Mouse (Mus musculus) thymus, postnatal 36 days (tissue): ENCODE measurements around the gene Sppl3.
A peak's percentile ranks its signal among the peaks of the same experiment; 100 is the strongest.

Experiments used
- DNase-seq, 2 experiments: peaks; one replicate each; pipeline ENCODE4 v3.0.0; 2022; ENCODE audit warnings: mixed read lengths in 2 of 2

The Sppl3 gene

GRCm38 (mm10) chr5:115010577-115011216 lies at the start of gene Sppl3:
TSS of gene Sppl3 (plus strand) at chr5:115011137.
- DNase-seq = peak; percentile 96 to 97

- no peak for DNase-seq
Observed at GRCm38 (mm10) chr5:114961590-114962360, 49.2 kb upstream of the Sppl3 start.

- DNase-seq = no peak
Observed at GRCm38 (mm10) chr5:114964315-114964966, 46.5 kb upstream of the Sppl3 start.

GRCm38 (mm10) chr5:114964967-114965898 lies 45.7 kb upstream of the Sppl3 start:
- DNase-seq = no peak

GRCm38 (mm10) chr5:114967523-114968268 lies 43.2 kb upstream of the Sppl3 start:
- DNase-seq = no peak

- DNase-seq = no peak
Observed at GRCm38 (mm10) chr5:114968651-114969050, 42.3 kb upstream of the Sppl3 start.

- DNase-seq = no peak
Observed at GRCm38 (mm10) chr5:114969064-114969463, 41.9 kb upstream of the Sppl3 start.

- DNase-seq = no peak
Observed at GRCm38 (mm10) chr5:114969609-114970215, 41.2 kb upstream of the Sppl3 start.

GRCm38 (mm10) chr5:114970824-114971227 lies 40.1 kb upstream of the Sppl3 start, which contains the start of gene Hnf1a:
TSS of gene Hnf1a (minus strand) at chr5:114971094.
- no peak for DNase-seq

GRCm38 (mm10) chr5:114972201-114972600 lies 38.7 kb upstream of the Sppl3 start:
- no peak for DNase-seq

GRCm38 (mm10) chr5:114973131-114973530 lies 37.8 kb upstream of the Sppl3 start:
- DNase-seq = no peak

- DNase-seq = no peak
Observed at GRCm38 (mm10) chr5:114976935-114977334, 34.0 kb upstream of the Sppl3 start.

- DNase-seq = no peak
Observed at GRCm38 (mm10) chr5:114978473-114978872, 32.5 kb upstream of the Sppl3 start.

- no peak for DNase-seq
Observed at GRCm38 (mm10) chr5:114978888-114979249, 32.1 kb upstream of the Sppl3 start.

- peak; percentile 66 to 68 for DNase-seq
Observed at GRCm38 (mm10) chr5:114979250-114980121, 31.5 kb upstream of the Sppl3 start.

- no peak for DNase-seq
Observed at GRCm38 (mm10) chr5:114980122-114980748, 30.7 kb upstream of the Sppl3 start.

GRCm38 (mm10) chr5:114982001-114982400 lies 28.9 kb upstream of the Sppl3 start:
- no peak for DNase-seq

- DNase-seq = no peak
Observed at GRCm38 (mm10) chr5:114985074-114985473, 25.9 kb upstream of the Sppl3 start.

GRCm38 (mm10) chr5:114996447-114996846 lies 14.5 kb upstream of the Sppl3 start:
- peak; percentile 10 to 35 for DNase-seq

- DNase-seq = no peak
Observed at GRCm38 (mm10) chr5:114997327-114997726, 13.6 kb upstream of the Sppl3 start.
